Mouse (Mus musculus): ENCODE results near the gene Fam160a1.

Gene Fam160a1

DNA sequence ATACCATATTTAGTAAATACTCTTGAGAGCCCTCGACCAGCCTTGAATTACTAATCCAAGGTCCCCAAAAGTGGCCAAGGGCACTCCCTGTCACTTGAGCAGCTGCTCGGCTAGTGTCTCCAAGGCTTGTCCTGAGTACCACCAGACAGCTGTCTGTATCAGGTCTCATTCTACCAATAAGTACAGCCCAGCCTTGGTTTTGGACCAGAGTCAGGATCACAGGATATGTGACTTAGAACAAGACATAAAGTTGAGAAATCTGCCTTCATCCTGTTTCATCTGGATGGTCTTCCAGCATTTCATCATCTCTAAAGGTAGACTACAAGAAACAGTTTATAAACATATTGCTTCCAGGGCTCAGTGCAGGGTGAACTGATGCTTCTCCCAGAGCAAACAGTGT, 183.4 kb downstream of the Fam160a1 start:
- DNase-seq (ENCODE audit: low read depth), result no peak

- DNase-seq (ENCODE audit: low read depth), result no peak
Observed at GRCm38 (mm10) chr3:85629895-85630510, 187.1 kb downstream of the Fam160a1 start.

GRCm38 (mm10) chr3:85619751-85620150, 197.3 kb downstream of the Fam160a1 start:
- no peak for DNase-seq (ENCODE audit: low read depth)

- DNase-seq (ENCODE audit: low read depth), result no peak
Observed at GRCm38 (mm10) chr3:85619345-85619744, 197.7 kb downstream of the Fam160a1 start.

DNA sequence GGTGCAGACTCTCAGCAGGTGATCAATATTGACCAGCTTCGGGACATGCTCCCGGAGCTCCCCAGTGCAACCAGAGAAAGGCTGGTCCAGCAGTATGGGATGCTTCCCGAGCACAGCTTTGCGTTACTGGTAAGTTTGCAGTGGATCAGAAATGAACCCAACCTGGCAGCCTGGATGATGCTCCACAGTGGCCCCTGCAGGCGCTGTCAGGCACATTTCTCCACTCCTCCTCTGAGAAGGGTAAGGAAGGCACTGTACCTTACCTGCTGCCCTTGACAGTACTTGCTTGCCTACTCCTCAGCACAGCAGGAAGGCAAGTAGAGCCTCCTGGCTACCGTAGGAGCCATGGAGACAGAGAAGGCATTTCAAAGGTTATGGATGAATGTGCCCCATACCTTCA, 198.2 kb downstream of the Fam160a1 start:
- DNase-seq (ENCODE audit: low read depth), result no peak

- DNase-seq (ENCODE audit: low read depth), result no peak
Observed at GRCm38 (mm10) chr3:85616389-85616788, 200.7 kb downstream of the Fam160a1 start.

Data from c-Kit-positive CD71-negative TER-119-negative erythroid progenitor cells, embryonic 14.5 days (primary cell).